Mouse (Mus musculus) layer of hippocampus, postnatal 10 days (tissue): ENCODE measurements around the gene Sart1. TPM values are rescaled to one million over a fixed set of nuclear protein-coding genes. Genes with fewer than 3 reads are reported as not detected.

Experiments
- total RNA-seq, 2 experiments: library from RNA; stranded (reverse); gene quantifications; 2 replicates each; pipeline ENCODE4 v1.2.3; 2021

Sart1 gene
- total RNA-seq, 2 experiments from 2014 or later = 84.3 to 95.6 TPM

Other genes with a start within 250 kb of the Sart1 start
- 10 to 100 TPM; 71.2 to 73.5 TPM for gene Pacs1, start 115.6 kb downstream of the Sart1 start, total RNA-seq
- 100 to 1,000 TPM; 197 to 198 TPM for gene Sf3b2, start 93.2 kb downstream of the Sart1 start, total RNA-seq
- gene Gal3st3, start 90.4 kb downstream of the Sart1 start, total RNA-seq = 100 to 1,000 TPM; 104 to 111 TPM
- not detected for gene Catsper1, start 53.0 kb downstream of the Sart1 start, total RNA-seq
- 1 to 10 TPM; 5.4 to 7.4 TPM for gene Cst6, start 39.1 kb downstream of the Sart1 start, total RNA-seq
- gene Eif1ad, start 22.0 kb downstream of the Sart1 start, total RNA-seq = 10 to 100 TPM; 25.9 to 28.3 TPM
- gene Banf1, start 21.5 kb downstream of the Sart1 start, total RNA-seq = 100 to 1,000 TPM; 110 to 114 TPM
- under 1 TPM in 1 of 2 experiments, not detected in 1; 0.85 TPM for gene Tsga10ip, start 13.8 kb upstream of the Sart1 start, total RNA-seq
- gene Drap1, start 36.3 kb upstream of the Sart1 start, total RNA-seq = 100 to 1,000 TPM; 234 to 244 TPM
- 10 to 100 TPM; 55.7 to 57.5 TPM for gene AI837181, start 36.4 kb upstream of the Sart1 start, total RNA-seq
- gene Fosl1, start 58.8 kb upstream of the Sart1 start, total RNA-seq = not detected
- 10 to 100 TPM; 26.4 to 32.9 TPM for gene Ccdc85b, start 69.2 kb upstream of the Sart1 start, total RNA-seq
- gene Fibp, start 71.9 kb upstream of the Sart1 start, total RNA-seq = 100 to 1,000 TPM in 1 of 2 experiments, 10 to 100 TPM in 1; 83.7 to 108 TPM
- 1 to 10 TPM; 2.6 to 2.9 TPM for gene Ctsw, start 79.8 kb upstream of the Sart1 start, total RNA-seq
- 10 to 100 TPM; 18.4 to 19.6 TPM for gene Efemp2, start 85.3 kb upstream of the Sart1 start, total RNA-seq
- 10 to 100 TPM; 34.2 to 40.9 TPM for gene Mus81, start 99.7 kb upstream of the Sart1 start, total RNA-seq
- gene Cfl1, start 101.8 kb upstream of the Sart1 start, total RNA-seq = 1,000 to 10,000 TPM; 1,802 to 1,826 TPM
- gene 1700020D05Rik, start 115.1 kb upstream of the Sart1 start, total RNA-seq = 1 to 10 TPM; 5.6 to 9.8 TPM
- 10 to 100 TPM; 63.1 to 66.2 TPM for gene Snx32, start 121.8 kb upstream of the Sart1 start, total RNA-seq
- not detected for gene Ovol1, start 171.9 kb upstream of the Sart1 start, total RNA-seq
- 1 to 10 TPM; 8.6 to 8.8 TPM for gene Ap5b1, start 179.3 kb upstream of the Sart1 start, total RNA-seq
- 10 to 100 TPM; 70.8 to 73.5 TPM for gene Rnaseh2c, start 213.2 kb upstream of the Sart1 start, total RNA-seq
- gene Kat5, start 221.5 kb upstream of the Sart1 start, total RNA-seq = 10 to 100 TPM; 69.7 to 87.5 TPM
- gene Rela, start 248.8 kb upstream of the Sart1 start, total RNA-seq = 10 to 100 TPM; 24.4 to 24.7 TPM